Mouse (Mus musculus) midbrain, embryonic 16.5 days (tissue): ENCODE measurements around the gene Fgfr2. TPM values are rescaled to one million over a fixed set of nuclear protein-coding genes. Genes with fewer than 3 reads are reported as not detected.
"Not testable (repeated sequence)": the region's sequence is repeated elsewhere in the genome, so short reads cannot be mapped to it uniquely, and the experiment has no call there.

Source experiments
- ATAC-seq: fragments of 200-750 bp; cut with Nextera tagmentation; 2 replicates; pipeline ENCODE4 v1.8.0; 2017; ENCODE audit warnings: moderate TSS enrichment
- H3K27ac ChIP-seq: fragments of 300-500 bp; sonication (generic); 2 replicates; pipeline ENCODE4 v1.5.1; 2014; ENCODE audit warnings: mild to moderate bottlenecking, low read length, mixed read lengths
- H3K27me3 ChIP-seq: fragments of 300-500 bp; sonication (generic); 2 replicates; pipeline ENCODE4 v1.6.1; 2014; ENCODE audit warnings: low read depth, low read length, mixed read lengths; ENCODE audit not compliant: control insufficient read depth, insufficient read depth
- H3K36me3 ChIP-seq: fragments of 300-500 bp; sonication (generic); 2 replicates; pipeline ENCODE4 v1.6.1; 2014; ENCODE audit warnings: mild to moderate bottlenecking, low read length, moderate library complexity, mixed read lengths; ENCODE audit not compliant: control insufficient read depth, insufficient read depth
- H3K4me1 ChIP-seq: fragments of 300-500 bp; sonication (generic); 2 replicates; pipeline ENCODE4 v1.6.1; 2014; ENCODE audit warnings: mild to moderate bottlenecking, low read length, mixed read lengths; ENCODE audit not compliant: control insufficient read depth, insufficient read depth
- H3K4me2 ChIP-seq: fragments of 300-500 bp; sonication (generic); 2 replicates; pipeline ENCODE4 v1.6.1; 2014; ENCODE audit warnings: mild to moderate bottlenecking, low read length, mixed read lengths
- H3K4me3 ChIP-seq: fragments of 300-500 bp; sonication (generic); 2 replicates; pipeline ENCODE4 v1.5.1; 2014; ENCODE audit warnings: low read depth, mild to moderate bottlenecking, low read length, moderate library complexity, mixed read lengths
- H3K9ac ChIP-seq: fragments of 300-500 bp; sonication (generic); 2 replicates; pipeline ENCODE4 v1.6.1; 2014; ENCODE audit warnings: low read depth, low read length, mixed read lengths
- H3K9me3 ChIP-seq: fragments of 300-500 bp; sonication (generic); replicated peaks from 2 replicates; pipeline ENCODE4 v1.6.1; 2014; ENCODE audit warnings: mild to moderate bottlenecking, low read length, mixed read lengths; ENCODE audit not compliant: control insufficient read depth, poor library complexity, severe bottlenecking
- WGBS: fragments of 180-500 bp; shearing (Covaris S2); extraction: QIAGEN DNeasy Blood & Tissue Kit; methylation state at CpG from one replicate; pipeline ENCODE4 v1.1.7; 2014; 5-methylcytosine and 5-hydroxymethylcytosine counted together
- polyA plus RNA-seq: library from polyadenylated mRNA; unstranded; fragments of >200 nt; fragmentation: Nextera tagmentation; extraction: Ambion mirVana; gene quantifications from 2 replicates; pipeline ENCODE4 v1.2.1, GENCODE M21; 2015

Fgfr2 gene
- polyA plus RNA-seq, 1 experiment from 2014 or later = 23.8 TPM

DNA sequence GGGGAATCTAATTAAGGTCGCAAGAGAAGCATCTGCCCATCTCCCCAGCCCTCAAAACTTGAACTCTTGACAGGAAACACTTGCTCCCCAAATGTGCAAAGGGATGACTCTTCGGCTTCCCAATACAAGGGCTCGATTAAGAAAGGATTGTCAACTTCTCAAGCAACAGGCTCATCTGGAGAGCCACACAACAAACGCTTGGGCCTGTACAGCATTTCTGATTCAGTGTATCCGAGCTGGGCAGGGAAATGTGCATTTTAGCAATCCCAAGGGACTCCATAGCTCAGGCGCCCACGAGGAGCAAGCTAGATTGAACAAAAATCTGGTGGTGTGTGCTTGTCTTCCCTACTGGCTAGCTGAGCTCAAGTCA lies 2576.7 kb downstream of the Fgfr2 start:
- H3K27me3 ChIP-seq = no peaks in the 10 kb centered on the region
- peak overlapping the region; percentile 92 for H3K9ac ChIP-seq
- peak overlapping the region; percentile 95 for H3K27ac ChIP-seq
- H3K4me2 ChIP-seq = peak overlapping the region; percentile 73
- H3K9me3 ChIP-seq = no peaks in the 10 kb centered on the region
- no peak for ATAC-seq
- peaks cover 14% of the 10 kb centered on the region for H3K4me1 ChIP-seq
- WGBS = 7% methylated on average over 7 of the region's 7 CpGs
- peaks cover 10% of the 10 kb centered on the region; the same call in 1 of the 2 replicates for H3K36me3 ChIP-seq
- H3K4me3 ChIP-seq = peak overlapping the region; percentile 94

DNA sequence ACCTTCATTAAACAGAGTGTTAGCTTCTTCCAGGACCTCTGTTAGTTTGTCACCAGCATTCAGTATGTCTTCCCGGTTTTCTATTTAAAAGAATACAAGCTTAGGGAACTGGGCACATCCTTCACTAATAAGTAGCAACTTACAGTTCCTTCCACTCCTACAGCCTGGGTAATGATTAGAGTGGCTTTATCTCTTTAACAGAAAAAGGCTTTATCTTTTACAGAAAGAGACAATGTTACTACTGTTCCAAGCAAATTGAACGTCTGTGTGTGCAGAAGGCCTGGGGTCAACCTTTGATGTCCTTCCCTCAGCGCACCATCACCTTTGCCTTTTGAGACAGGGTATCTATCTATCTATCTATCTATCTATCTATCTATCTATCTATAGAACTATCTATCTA lies 2577.3 kb downstream of the Fgfr2 start:
- 47% methylated on average over 3 of the region's 3 CpGs for WGBS

DNA sequence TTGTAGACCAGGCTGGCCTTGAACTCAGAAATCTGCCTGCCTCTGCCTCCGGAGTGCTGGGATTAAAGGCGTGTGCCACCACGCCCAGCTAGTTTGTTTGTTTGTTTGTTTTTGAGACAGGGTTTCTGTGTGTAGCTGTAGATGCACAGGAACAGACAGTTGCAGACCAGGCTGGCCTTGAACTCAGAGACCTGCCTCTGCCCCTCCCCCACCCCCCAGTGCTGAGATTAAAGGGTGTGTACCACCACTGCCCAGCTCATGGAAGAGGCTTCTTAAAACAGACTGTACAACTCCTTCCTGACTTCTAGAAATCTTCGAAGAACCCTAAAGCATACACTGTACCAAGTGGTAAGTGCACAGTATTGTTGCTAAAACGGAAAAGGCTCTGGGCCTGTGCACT lies 2577.7 kb downstream of the Fgfr2 start:
- 95% methylated on average over 5 of the region's 5 CpGs for WGBS
- Histone ChIP-seq H3K9ac (no peak overlapping the region), H3K27ac (no peak overlapping the region), H3K9me3 (no peaks in the 10 kb centered on the region), H3K36me3 (peaks cover 10% of the 10 kb centered on the region; the same call in 1 of the 2 replicates), H3K4me2 (no peak overlapping the region; the same call in 1 of the 2 replicates), H3K27me3 (no peaks in the 10 kb centered on the region), H3K4me3 (no peak overlapping the region), H3K4me1 (peaks cover 14% of the 10 kb centered on the region)
- no peak for ATAC-seq

More for the DNA sequence above, 2577.3 kb downstream of the Fgfr2 start:
- H3K27ac ChIP-seq = no peak overlapping the region; the same call in 1 of the 2 replicates
- peak overlapping the region; percentile 92; the same call in 1 of the 2 replicates for H3K9ac ChIP-seq
- H3K4me3 ChIP-seq = peak overlapping the region; percentile 94
- ATAC-seq = no peak
- peaks cover 14% of the 10 kb centered on the region for H3K4me1 ChIP-seq
- no peaks in the 10 kb centered on the region for H3K9me3 ChIP-seq
- peak overlapping the region; percentile 73 for H3K4me2 ChIP-seq
- peaks cover 10% of the 10 kb centered on the region; the same call in 1 of the 2 replicates for H3K36me3 ChIP-seq
- no peaks in the 10 kb centered on the region for H3K27me3 ChIP-seq

DNA sequence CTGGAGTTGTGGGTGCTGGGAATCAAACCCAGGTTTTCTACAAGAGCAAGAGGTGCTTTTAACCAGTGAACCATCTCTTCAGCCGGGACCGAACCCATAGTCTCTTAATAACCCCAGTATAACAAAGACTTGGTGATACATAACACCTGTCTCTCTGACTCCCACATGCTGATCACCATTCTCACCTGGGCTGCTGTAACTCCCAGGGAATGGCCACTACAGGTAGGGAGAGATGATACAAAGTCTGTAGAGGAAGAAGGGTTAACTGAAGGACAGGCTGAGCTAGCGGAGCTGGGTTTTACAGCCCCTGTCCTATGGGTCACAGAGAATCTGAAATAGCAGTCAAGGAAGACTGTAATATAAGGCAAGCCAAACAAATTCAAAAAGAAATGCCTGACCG lies 2580.0 kb downstream of the Fgfr2 start:
- Histone ChIP-seq H3K36me3 (peaks cover 18% of the 10 kb centered on the region), H3K4me3 (no peak overlapping the region)
- 98% methylated on average over 4 of the region's 4 CpGs for WGBS

DNA sequence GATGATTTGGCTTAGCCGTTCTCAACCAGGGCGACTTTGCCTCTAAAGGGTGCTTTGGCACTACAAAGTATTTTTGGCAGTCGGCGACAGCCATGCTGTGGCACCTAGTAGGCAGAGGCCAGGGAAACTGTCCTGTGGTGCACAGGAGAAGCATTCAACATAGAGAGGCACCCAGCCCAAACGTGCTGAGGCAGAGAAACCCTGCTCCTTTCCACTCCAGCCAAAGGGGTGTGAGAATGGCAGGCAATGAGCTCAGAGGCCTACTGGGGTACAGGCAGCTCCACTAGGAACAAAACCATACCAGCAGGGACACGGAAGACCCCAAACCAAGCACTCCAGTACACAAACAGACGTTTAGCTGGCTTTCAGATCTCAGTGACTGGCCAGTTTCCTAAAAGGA lies 2583.0 kb downstream of the Fgfr2 start:
- no peaks in the 10 kb centered on the region for H3K9me3 ChIP-seq
- H3K4me2 ChIP-seq = no peak overlapping the region
- H3K27ac ChIP-seq = no peak overlapping the region
- no peak for ATAC-seq
- no peaks in the 10 kb centered on the region for H3K27me3 ChIP-seq
- H3K36me3 ChIP-seq = peaks cover 23% of the 10 kb centered on the region
- peaks cover 4% of the 10 kb centered on the region; the same call in 1 of the 2 replicates for H3K4me1 ChIP-seq
- no peak overlapping the region for H3K4me3 ChIP-seq
- WGBS = 89% methylated on average over 7 of the region's 7 CpGs
- no peak overlapping the region for H3K9ac ChIP-seq

More for the DNA sequence above, 2580.0 kb downstream of the Fgfr2 start:
- Histone ChIP-seq H3K4me2 (no peak overlapping the region), H3K27ac (no peak overlapping the region), H3K4me1 (peaks cover 14% of the 10 kb centered on the region), H3K27me3 (no peaks in the 10 kb centered on the region), H3K9ac (no peak overlapping the region), H3K9me3 (no peaks in the 10 kb centered on the region)
- no peak for ATAC-seq

DNA sequence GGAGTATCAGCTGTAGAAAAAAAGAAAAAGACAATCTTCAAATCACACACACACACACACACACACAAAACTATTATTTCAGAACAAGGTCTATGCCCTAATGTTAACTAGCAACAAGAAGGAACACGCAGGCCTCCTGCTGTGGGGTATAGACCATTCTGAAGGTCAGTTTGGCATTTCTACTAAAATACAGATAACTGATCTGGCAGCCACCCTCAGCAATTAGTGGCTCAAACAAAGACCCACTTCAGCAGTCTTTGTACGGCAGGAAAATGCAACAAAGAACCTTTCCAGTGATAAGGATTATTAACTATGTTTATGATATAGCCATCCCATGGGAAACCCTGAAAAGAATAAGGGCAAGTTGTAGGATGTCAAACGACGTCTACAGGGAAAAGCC lies 2586.1 kb downstream of the Fgfr2 start:
- Histone ChIP-seq H3K36me3 (peaks cover 14% of the 10 kb centered on the region), H3K9ac (no peak overlapping the region), H3K4me1 (peaks cover 3% of the 10 kb centered on the region; the same call in 1 of the 2 replicates), H3K4me2 (no peak overlapping the region), H3K27me3 (no peaks in the 10 kb centered on the region), H3K9me3 (no peaks in the 10 kb centered on the region), H3K4me3 (no peak overlapping the region), H3K27ac (no peak overlapping the region)
- ATAC-seq = no peak
- WGBS = 94% methylated on average over 4 of the region's 4 CpGs

DNA sequence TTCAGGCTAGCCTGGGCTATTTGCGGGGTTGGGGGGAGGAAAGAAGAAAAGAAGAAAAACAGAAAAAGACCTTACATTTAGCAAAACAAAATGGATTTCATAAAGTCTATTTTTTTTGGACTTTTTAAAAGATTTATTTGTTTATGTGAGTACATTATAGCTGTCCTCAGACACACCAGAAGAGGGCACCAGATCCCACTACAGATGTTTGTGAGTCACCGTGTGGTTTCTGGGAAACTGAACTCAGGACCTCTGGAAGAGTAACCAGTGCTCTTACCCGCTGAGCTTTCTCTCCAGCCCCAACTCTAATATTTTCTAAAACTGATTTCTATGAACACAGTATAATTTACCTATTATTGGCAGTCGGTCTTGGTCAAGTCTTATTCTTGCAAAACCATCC lies 2588.0 kb downstream of the Fgfr2 start:
- no peak for ATAC-seq
- no peaks in the 10 kb centered on the region for H3K9me3 ChIP-seq
- H3K4me1 ChIP-seq = peaks cover 3% of the 10 kb centered on the region; the same call in 1 of the 2 replicates
- 94% methylated on average over 4 of the region's 4 CpGs for WGBS
- no peak overlapping the region for H3K9ac ChIP-seq
- peaks cover 14% of the 10 kb centered on the region for H3K36me3 ChIP-seq
- no peak overlapping the region for H3K4me3 ChIP-seq
- no peak overlapping the region for H3K27ac ChIP-seq
- H3K4me2 ChIP-seq = no peak overlapping the region
- H3K27me3 ChIP-seq = no peaks in the 10 kb centered on the region

DNA sequence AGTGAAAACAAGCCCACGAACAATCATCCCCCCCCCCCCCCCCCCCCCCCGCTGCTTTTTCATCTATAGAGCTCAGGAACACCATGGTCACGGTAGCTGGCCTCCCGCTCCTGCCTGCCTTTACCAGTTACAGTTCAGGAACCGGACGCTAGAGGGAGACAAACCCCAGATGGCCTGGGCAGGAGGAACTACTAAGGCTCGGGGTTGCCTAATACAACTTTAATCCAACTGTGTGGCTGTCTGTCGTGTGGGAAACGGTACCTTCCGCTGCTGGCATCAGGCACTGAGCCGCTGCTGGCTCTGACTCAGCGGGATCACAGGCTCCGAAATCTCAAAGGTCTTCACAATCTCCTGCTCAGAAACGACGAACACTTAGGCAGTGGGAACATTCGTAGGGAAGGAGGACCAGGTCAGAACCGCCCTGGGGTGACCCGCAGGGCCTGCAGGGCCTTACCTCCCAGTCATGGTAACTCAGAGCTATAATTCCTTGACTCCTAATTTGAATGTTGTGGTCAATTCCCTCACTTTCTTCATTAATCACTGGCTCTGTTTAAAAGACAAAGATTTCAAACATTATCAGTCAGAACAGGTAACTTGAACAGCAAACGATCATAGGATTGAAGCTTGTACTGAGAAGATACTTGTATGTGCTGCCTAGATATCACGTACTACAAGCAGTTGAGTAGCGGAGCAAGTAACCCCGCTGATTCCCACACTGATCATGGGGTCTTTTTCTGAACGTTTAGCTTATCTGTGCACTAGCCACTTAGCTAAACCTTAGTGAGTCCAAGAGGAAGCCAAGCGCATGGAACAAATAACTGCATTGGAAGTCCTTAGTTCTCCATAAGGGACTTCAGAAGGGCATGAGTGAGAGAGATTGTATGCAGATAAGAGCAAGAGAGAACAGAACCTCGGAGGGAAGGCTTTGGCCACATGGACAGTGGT lies 2589.6 kb downstream of the Fgfr2 start:
- Histone ChIP-seq H3K4me2 (no peak overlapping the region), H3K4me3 (no peak overlapping the region), H3K36me3 (peaks cover 7% of the 10 kb centered on the region), H3K27me3 (no peaks in the 10 kb centered on the region), H3K4me1 (peaks cover 3% of the 10 kb centered on the region; the same call in 1 of the 2 replicates), H3K9ac (no peak overlapping the region), H3K9me3 (no peaks in the 10 kb centered on the region), H3K27ac (no peak overlapping the region)
- peak; percentile 62; the same call in 1 of the 2 replicates for ATAC-seq
- WGBS = 44% methylated on average over 24 of the region's 25 CpGs

DNA sequence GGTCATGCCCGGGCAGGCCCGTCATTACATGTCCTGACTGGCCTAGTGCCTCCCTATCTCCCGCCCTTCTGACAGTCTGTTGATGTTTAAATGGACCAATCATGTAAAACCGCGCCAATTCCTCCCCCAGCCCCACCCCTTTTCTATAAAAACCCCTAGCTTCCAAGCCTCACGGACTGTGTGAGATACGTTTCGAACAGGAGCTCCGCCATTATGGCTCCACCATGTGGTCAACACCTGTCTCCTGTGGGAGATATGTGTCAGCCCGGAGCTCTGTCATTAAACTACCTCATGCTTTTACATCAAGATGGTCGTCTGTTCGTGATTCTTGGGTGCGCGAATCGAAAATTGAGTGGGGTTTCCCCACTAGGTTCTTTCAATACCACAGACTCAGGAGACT lies 2592.0 kb downstream of the Fgfr2 start:
- H3K36me3 ChIP-seq, H3K4me2 ChIP-seq, H3K9ac ChIP-seq, H3K4me1 ChIP-seq, ATAC-seq, H3K4me3 ChIP-seq, H3K27me3 ChIP-seq, H3K9me3 ChIP-seq, H3K27ac ChIP-seq: not testable (repeated sequence)
- 98% methylated on average over 14 of the region's 15 CpGs for WGBS
